Mouse (Mus musculus) limb, embryonic 14.5 days (tissue): ENCODE data around the gene Dact2. TPM values are rescaled to one million over a fixed set of nuclear protein-coding genes. Genes with fewer than 3 reads are reported as not detected.

Experiments used
- ATAC-seq: fragments of 200-750 bp; cut with Nextera tagmentation; 2 replicates; pipeline ENCODE4 v1.8.0; 2017; ENCODE audit warnings: low read depth, moderate number of reproducible peaks, moderate TSS enrichment; ENCODE audit not compliant: low FRiP score
- DNase-seq: peaks from one replicate; pipeline ENCODE4 v3.0.0-alpha.2; 2015; ENCODE audit warnings: low spot score
- H3K27ac ChIP-seq: fragments of 300-500 bp; sonication (generic); replicated peaks from 2 replicates; pipeline ENCODE4 v1.5.1; 2014; ENCODE audit warnings: low read depth, mild to moderate bottlenecking, low read length, moderate library complexity, mixed read lengths
- H3K27me3 ChIP-seq: fragments of 300-500 bp; sonication (generic); 2 replicates; pipeline ENCODE4 v1.6.1; 2014; ENCODE audit warnings: low read length, mixed read lengths; ENCODE audit not compliant: control insufficient read depth, insufficient read depth
- H3K36me3 ChIP-seq: fragments of 300-500 bp; sonication (generic); 2 replicates; pipeline ENCODE4 v1.6.1; 2014; ENCODE audit warnings: mild to moderate bottlenecking, low read length, moderate library complexity, mixed read lengths; ENCODE audit not compliant: control insufficient read depth, insufficient read depth
- H3K4me1 ChIP-seq: fragments of 300-500 bp; sonication (generic); 2 replicates; pipeline ENCODE4 v1.6.1; 2014; ENCODE audit warnings: antibody characterized with exemption, low read length, mixed read lengths; ENCODE audit not compliant: control insufficient read depth, insufficient read depth
- H3K4me2 ChIP-seq: fragments of 300-500 bp; sonication (generic); replicated peaks from 2 replicates; pipeline ENCODE4 v1.6.1; 2014; ENCODE audit warnings: low read depth, mild to moderate bottlenecking, low read length, moderate library complexity; ENCODE audit not compliant: severe bottlenecking
- H3K4me3 ChIP-seq: fragments of 300-500 bp; sonication (generic); replicated peaks from 2 replicates; pipeline ENCODE4 v1.5.1; 2014; ENCODE audit warnings: low read length
- H3K9ac ChIP-seq: fragments of 300-500 bp; sonication (generic); 2 replicates; pipeline ENCODE4 v1.6.1; 2014; ENCODE audit warnings: mild to moderate bottlenecking, low read depth, low read length, moderate library complexity; ENCODE audit not compliant: severe bottlenecking
- H3K9me3 ChIP-seq: fragments of 300-500 bp; sonication (generic); 2 replicates; pipeline ENCODE4 v1.6.1; 2016; ENCODE audit warnings: low read length; ENCODE audit not compliant: control insufficient read depth
- POLR2A ChIP-seq: fragments of 200-500 bp; IDR thresholded peaks from 2 replicates; pipeline ENCODE4 v1.8.0; 2012; ENCODE audit warnings: inconsistent platforms, mild to moderate bottlenecking, moderate library complexity, borderline replicate concordance; ENCODE audit not compliant: insufficient read depth, insufficient read length; ENCODE audit errors: extremely low read depth
- WGBS: fragments of 180-500 bp; shearing (Covaris S2); extraction: QIAGEN DNeasy Blood & Tissue Kit; methylation state at CpG from one replicate; pipeline ENCODE4 v1.1.7; 2014; 5-methylcytosine and 5-hydroxymethylcytosine counted together
- polyA plus RNA-seq, 2 experiments: library from polyadenylated mRNA; depleted of rRNA in 1 of 2; stranded (reverse) in 1 of 2; unstranded in 1 of 2; fragments of >200 nt; fragmentation: Nextera tagmentation in 1 of 2; extraction: Ambion mirVana in 1 of 2; gene quantifications; 2 replicates each; pipeline versions ENCODE4 v1.2.1 to v1.2.3; 2012 to 2014

Dact2 gene
- polyA plus RNA-seq, 2 experiments: 0.99 to 1.3 TPM

DNA sequence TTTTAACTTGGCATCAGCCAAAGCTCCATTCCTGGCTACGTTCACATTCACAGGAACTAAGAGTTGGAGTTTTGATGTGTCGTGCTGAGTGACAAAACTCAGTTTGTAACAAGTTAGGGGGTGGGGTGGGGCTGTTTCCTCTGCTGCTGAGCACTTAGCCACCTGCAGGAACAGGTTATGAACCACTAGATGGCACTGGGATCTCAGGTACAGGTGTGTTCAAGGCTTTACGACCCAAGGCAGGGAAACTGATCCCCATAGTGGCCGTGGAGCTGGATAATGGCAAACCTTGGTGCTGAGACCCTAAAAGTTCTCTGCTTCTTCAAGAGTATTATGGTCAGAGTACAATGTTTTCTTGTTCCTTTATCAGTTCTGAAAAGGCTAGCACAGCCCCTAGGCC is 29.6 kb upstream of the Dact2 start:
- H3K4me1 ChIP-seq: peaks cover 30% of the 10 kb centered on the region

DNA sequence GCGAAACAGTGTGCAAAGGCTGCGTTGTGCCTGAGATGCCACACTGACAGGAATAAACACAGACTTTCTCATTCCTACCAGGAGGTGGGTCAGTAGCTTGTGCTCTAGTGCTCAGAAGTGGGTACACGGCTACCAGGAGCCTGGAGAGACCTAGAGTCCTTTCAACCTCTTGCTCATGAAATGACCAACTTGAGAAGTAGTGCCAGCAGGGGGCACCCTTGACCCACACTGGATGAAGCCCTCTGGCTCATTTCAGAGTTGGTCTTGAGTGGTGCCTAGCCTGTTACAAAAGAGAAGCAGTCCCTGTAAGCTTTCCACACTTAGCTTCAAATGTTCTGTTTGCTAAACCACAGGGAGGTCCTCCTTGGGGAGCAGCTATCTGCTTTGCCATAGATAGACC is 28.5 kb upstream of the Dact2 start:
- H3K9me3 ChIP-seq: no peaks in the 10 kb centered on the region
- TF ChIP-seq POLR2A: no peak
- no peak overlapping the region for H3K9ac ChIP-seq
- ATAC-seq: no peak; the same call in 1 of the 2 replicates
- H3K4me2 ChIP-seq: no peak overlapping the region
- WGBS: 59% methylated on average over 3 of the region's 3 CpGs
- H3K36me3 ChIP-seq: no peaks in the 10 kb centered on the region
- H3K27me3 ChIP-seq: no peaks in the 10 kb centered on the region
- no peak overlapping the region for H3K27ac ChIP-seq
- peaks cover 29% of the 10 kb centered on the region for H3K4me1 ChIP-seq
- peak; percentile 85 for DNase-seq
- H3K4me3 ChIP-seq: no peak overlapping the region

More for the DNA sequence above, 29.6 kb upstream of the Dact2 start:
- H3K4me3 ChIP-seq: no peak overlapping the region
- H3K36me3 ChIP-seq: no peaks in the 10 kb centered on the region
- ATAC-seq (no peak), DNase-seq (no peak)
- no peak for TF ChIP-seq POLR2A
- no peak overlapping the region for H3K4me2 ChIP-seq
- WGBS: 32% methylated on average over 4 of the region's 4 CpGs
- H3K9me3 ChIP-seq: no peaks in the 10 kb centered on the region
- H3K27ac ChIP-seq: no peak overlapping the region
- H3K27me3 ChIP-seq: no peaks in the 10 kb centered on the region
- H3K9ac ChIP-seq: no peak overlapping the region

DNA sequence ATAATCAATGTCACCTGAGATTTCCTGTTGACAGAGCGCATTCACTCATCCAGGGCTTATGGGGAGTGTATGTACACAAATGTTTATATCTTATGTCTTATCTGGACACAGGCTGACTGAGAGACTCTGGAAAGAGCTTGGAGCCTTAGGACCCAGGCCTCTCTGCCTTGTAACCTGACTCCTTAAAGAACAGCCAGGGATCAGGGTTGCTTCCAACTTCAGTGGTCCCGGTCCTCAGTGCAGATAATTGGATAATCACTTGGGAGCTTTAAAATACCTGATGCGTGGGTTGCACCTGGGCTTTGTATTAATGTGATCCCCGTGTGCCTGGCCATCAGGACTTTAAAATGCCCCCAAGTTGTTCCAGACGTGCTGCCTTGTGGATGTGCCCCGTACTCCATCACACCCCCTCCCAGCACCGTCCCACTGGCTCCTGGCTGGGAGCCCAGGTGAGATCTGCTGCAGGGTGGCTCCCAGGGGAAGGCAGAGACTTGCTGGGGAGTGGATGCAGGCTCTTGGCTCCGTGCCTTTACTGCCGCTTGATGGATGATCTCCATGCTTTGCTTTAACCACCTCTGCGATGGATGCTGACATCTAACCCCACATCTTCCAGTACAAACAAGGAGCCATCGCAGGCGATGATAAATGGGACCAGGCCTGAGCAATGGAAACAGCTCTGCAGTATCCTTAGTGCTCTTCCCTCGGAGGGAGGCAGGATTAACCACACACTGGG is 26.8 kb upstream of the Dact2 start:
- no peak overlapping the region for H3K4me3 ChIP-seq
- H3K9me3 ChIP-seq: no peaks in the 10 kb centered on the region
- ATAC-seq: peak; percentile 58
- peaks cover 22% of the 10 kb centered on the region for H3K4me1 ChIP-seq
- H3K27ac ChIP-seq: peak overlapping the region; percentile 39; the same call in 1 of the 2 replicates
- H3K4me2 ChIP-seq: no peak overlapping the region
- WGBS: 9% methylated on average over 13 of the region's 13 CpGs
- H3K27me3 ChIP-seq: no peaks in the 10 kb centered on the region
- H3K36me3 ChIP-seq: no peaks in the 10 kb centered on the region
- DNase-seq: peak; percentile 63
- no peak overlapping the region; the same call in 1 of the 2 replicates for H3K9ac ChIP-seq
- TF ChIP-seq POLR2A: no peak

DNA sequence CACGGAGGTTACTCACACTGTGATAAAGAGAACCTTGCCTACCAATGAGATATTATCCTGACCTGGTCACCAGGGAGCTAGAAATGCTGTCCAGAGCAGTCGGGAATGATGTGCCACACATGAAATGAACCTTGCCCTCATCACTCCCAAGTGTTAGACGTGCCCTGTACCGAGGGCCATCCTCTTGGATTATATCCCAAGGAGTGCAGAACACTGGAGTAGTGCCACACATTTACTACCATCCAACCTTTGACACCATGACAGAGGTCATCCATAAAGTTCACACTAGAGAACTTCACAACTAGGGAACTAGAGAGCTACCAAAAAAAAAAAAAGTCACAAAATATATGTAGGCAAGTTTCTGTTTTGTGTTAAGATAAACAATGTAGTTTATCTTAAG is 24.3 kb upstream of the Dact2 start:
- WGBS: 75% methylated on average over 4 of the region's 4 CpGs

DNA sequence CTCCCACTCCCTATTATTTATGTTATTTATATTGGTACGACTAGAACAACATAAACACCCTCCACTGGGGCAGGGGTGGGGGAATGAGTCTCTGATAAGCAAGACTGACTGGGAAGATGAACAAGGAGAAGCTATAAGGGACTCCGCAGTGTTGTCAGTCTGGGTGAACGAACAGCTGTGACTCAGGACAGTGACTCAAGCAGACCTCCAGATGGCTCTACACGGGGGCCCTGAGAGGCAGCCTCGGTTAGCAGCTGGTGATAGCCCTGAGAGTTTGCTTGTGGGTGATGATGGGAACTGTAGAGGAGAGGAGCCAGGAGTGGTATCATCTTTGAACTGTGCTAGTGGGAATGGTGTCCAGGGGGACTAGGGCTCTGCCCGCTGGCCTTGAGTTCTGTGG is 23.5 kb upstream of the Dact2 start:
- H3K27me3 ChIP-seq: no peaks in the 10 kb centered on the region
- H3K9ac ChIP-seq: no peak overlapping the region
- TF ChIP-seq POLR2A: no peak
- no peak overlapping the region for H3K4me2 ChIP-seq
- ATAC-seq (no peak), DNase-seq (no peak)
- no peaks in the 10 kb centered on the region for H3K36me3 ChIP-seq
- 40% methylated on average over 6 of the region's 6 CpGs for WGBS
- H3K9me3 ChIP-seq: no peaks in the 10 kb centered on the region
- H3K4me3 ChIP-seq: no peak overlapping the region
- no peak overlapping the region for H3K27ac ChIP-seq
- H3K4me1 ChIP-seq: peaks cover 15% of the 10 kb centered on the region

More for the DNA sequence above, 24.3 kb upstream of the Dact2 start:
- H3K36me3 ChIP-seq: no peaks in the 10 kb centered on the region
- no peak for DNase-seq
- H3K27ac ChIP-seq: no peak overlapping the region
- peaks cover 15% of the 10 kb centered on the region for H3K4me1 ChIP-seq
- no peak for TF ChIP-seq POLR2A
- no peaks in the 10 kb centered on the region for H3K27me3 ChIP-seq
- no peak for ATAC-seq
- H3K9ac ChIP-seq: no peak overlapping the region
- H3K9me3 ChIP-seq: no peaks in the 10 kb centered on the region
- H3K4me3 ChIP-seq: no peak overlapping the region
- H3K4me2 ChIP-seq: no peak overlapping the region

DNA sequence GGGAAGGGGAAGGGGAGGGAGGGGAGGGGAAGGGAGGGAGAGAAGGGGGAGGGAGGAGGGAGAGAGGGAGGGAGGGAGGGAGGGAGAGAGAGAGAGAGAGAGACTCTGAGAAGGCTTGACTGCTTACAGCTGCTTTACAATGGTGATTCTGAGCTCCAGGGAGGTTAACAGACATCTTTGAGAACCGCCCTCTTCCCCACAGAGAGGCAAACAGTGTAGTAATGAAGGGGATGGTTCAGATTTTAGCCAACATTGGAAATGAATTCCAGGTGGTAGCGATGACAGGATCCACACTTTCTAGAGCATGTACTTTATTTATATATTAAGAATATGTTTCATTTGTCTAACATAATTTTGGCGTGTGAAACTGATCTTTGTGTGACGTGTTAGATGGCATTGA is 22.7 kb upstream of the Dact2 start:
- H3K27ac ChIP-seq: no peak overlapping the region
- H3K36me3 ChIP-seq: no peaks in the 10 kb centered on the region
- H3K27me3 ChIP-seq: no peaks in the 10 kb centered on the region
- 28% methylated on average over 4 of the region's 4 CpGs for WGBS
- DNase-seq (no peak), ATAC-seq (no peak)
- H3K9ac ChIP-seq: no peak overlapping the region
- H3K4me1 ChIP-seq: peaks cover 15% of the 10 kb centered on the region
- H3K4me2 ChIP-seq: no peak overlapping the region
- TF ChIP-seq POLR2A: no peak
- no peak overlapping the region for H3K4me3 ChIP-seq
- H3K9me3 ChIP-seq: no peaks in the 10 kb centered on the region
